Mouse (Mus musculus): ENCODE data around the gene Apoc1. TPM values are rescaled to one million over a fixed set of nuclear protein-coding genes. Genes with fewer than 3 reads are reported as not detected.

Apoc1 gene
- total and polyA plus RNA-seq, 2 experiments from 2014 or later = 5.1 to 9.0 TPM

GRCm38 (mm10) chr7:19734178-19734666, 41.8 kb upstream of the Apoc1 start:
- H3K27me3 ChIP-seq (ENCODE audit: insufficient read depth, low read length) = no peaks in the 10 kb centered on the region
- H3K4me2 ChIP-seq (ENCODE audit: low read depth, low read length, poor library complexity, severe bottlenecking) = no peak overlapping the region
- 89% methylated on average over 10 of the region's 10 CpGs for WGBS
- peaks cover 69% of the 10 kb centered on the region for H3K36me3 ChIP-seq (ENCODE audit: insufficient read depth, low read length)
- H3K27ac ChIP-seq (ENCODE audit: low read depth, low read length) = no peak overlapping the region
- no peak overlapping the region for H3K9ac ChIP-seq (replicated peaks; ENCODE audit: low read length, poor library complexity, severe bottlenecking)
- ATAC-seq (ENCODE audit: low FRiP score) = no peak
- no peaks in the 10 kb centered on the region for H3K4me1 ChIP-seq (ENCODE audit: insufficient read depth, low read length)
- no peak for DNase-seq (ENCODE audit: low spot score)
- no peak for TF ChIP-seq CTCF (IDR thresholded peaks at IDR 0.05)
- no peak overlapping the region for H3K4me3 ChIP-seq (ENCODE audit: low read depth, low read length)
- H3K9me3 ChIP-seq (ENCODE audit: low read length) = no peaks in the 10 kb centered on the region

DNA sequence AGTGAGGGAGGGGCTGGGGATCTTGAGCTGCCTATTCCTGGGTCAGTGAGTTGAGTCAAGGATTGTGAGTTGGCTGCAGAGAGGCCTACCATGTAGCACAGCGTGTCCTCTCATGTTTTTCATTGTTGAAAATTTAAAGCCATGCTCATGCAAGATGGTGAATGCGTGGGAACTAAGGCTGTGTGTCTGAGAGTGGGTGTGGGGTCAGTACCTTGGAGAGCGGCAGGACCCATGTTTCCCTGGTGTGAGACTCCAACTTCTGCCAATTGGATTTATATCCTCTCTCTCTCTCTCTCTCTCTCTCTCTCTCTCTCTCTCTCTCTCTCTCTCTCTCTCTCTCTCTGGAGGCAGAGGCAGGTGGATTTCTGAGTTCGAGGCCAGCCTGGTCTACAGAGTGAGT, 34.1 kb upstream of the Apoc1 start:
- 98% methylated on average over 4 of the region's 4 CpGs for WGBS
- no peak overlapping the region for H3K4me3 ChIP-seq (ENCODE audit: low read depth, low read length)
- H3K27me3 ChIP-seq (ENCODE audit: insufficient read depth, low read length) = no peaks in the 10 kb centered on the region
- H3K4me1 ChIP-seq (ENCODE audit: insufficient read depth, low read length) = no peaks in the 10 kb centered on the region
- TF ChIP-seq CTCF (IDR thresholded peaks at IDR 0.05) = no peak
- H3K27ac ChIP-seq (ENCODE audit: low read depth, low read length) = no peak overlapping the region
- H3K9me3 ChIP-seq (ENCODE audit: low read length) = no peaks in the 10 kb centered on the region
- peaks cover 61% of the 10 kb centered on the region for H3K36me3 ChIP-seq (ENCODE audit: insufficient read depth, low read length)
- no peak overlapping the region for H3K4me2 ChIP-seq (ENCODE audit: low read depth, low read length, poor library complexity, severe bottlenecking)
- ATAC-seq (ENCODE audit: low FRiP score) = no peak
- no peak overlapping the region for H3K9ac ChIP-seq (replicated peaks; ENCODE audit: low read length, poor library complexity, severe bottlenecking)
- DNase-seq (ENCODE audit: low spot score) = no peak

- 95% methylated on average over 12 of the region's 12 CpGs for WGBS
- Histone ChIP-seq H3K27me3 (ENCODE audit: insufficient read depth, low read length) (no peaks in the 10 kb centered on the region), H3K4me3 (ENCODE audit: low read depth, low read length) (no peak overlapping the region), H3K9me3 (ENCODE audit: low read length) (0 out of 2 replicates have a peak, but pooled peaks cover 3% of the 10 kb centered on the region), H3K4me2 (ENCODE audit: low read depth, low read length, poor library complexity, severe bottlenecking) (no peak overlapping the region), H3K27ac (ENCODE audit: low read depth, low read length) (no peak overlapping the region), H3K36me3 (ENCODE audit: insufficient read depth, low read length) (peaks cover 38% of the 10 kb centered on the region), H3K4me1 (ENCODE audit: insufficient read depth, low read length) (no peaks in the 10 kb centered on the region), H3K9ac (replicated peaks; ENCODE audit: low read length, poor library complexity, severe bottlenecking) (no peak overlapping the region)
- ATAC-seq (ENCODE audit: low FRiP score) = no peak
- no peak for DNase-seq (ENCODE audit: low spot score)
- TF ChIP-seq CTCF (IDR thresholded peaks at IDR 0.05) = no peak
Observed at GRCm38 (mm10) chr7:19724167-19724566, 31.7 kb upstream of the Apoc1 start.

GRCm38 (mm10) chr7:19722754-19723195, 30.3 kb upstream of the Apoc1 start:
- DNase-seq (ENCODE audit: low spot score) (no peak), ATAC-seq (ENCODE audit: low FRiP score) (no peak)
- H3K4me3 ChIP-seq (ENCODE audit: low read depth, low read length) = no peak overlapping the region
- H3K36me3 ChIP-seq (ENCODE audit: insufficient read depth, low read length) = peaks cover 29% of the 10 kb centered on the region
- no peaks in the 10 kb centered on the region for H3K27me3 ChIP-seq (ENCODE audit: insufficient read depth, low read length)
- 0 out of 2 replicates have a peak, but pooled peaks cover 3% of the 10 kb centered on the region for H3K9me3 ChIP-seq (ENCODE audit: low read length)
- no peak overlapping the region for H3K9ac ChIP-seq (replicated peaks; ENCODE audit: low read length, poor library complexity, severe bottlenecking)
- 86% methylated on average over 6 of the region's 6 CpGs for WGBS
- no peak overlapping the region for H3K4me2 ChIP-seq (ENCODE audit: low read depth, low read length, poor library complexity, severe bottlenecking)
- H3K27ac ChIP-seq (ENCODE audit: low read depth, low read length) = no peak overlapping the region
- no peaks in the 10 kb centered on the region for H3K4me1 ChIP-seq (ENCODE audit: insufficient read depth, low read length)
- TF ChIP-seq CTCF (IDR thresholded peaks at IDR 0.05) = no peak

GRCm38 (mm10) chr7:19719200-19719599, 26.7 kb upstream of the Apoc1 start:
- 96% methylated on average over 4 of the region's 4 CpGs for WGBS
- Histone ChIP-seq H3K36me3 (ENCODE audit: insufficient read depth, low read length) (peaks cover 6% of the 10 kb centered on the region), H3K4me3 (ENCODE audit: low read depth, low read length) (no peak overlapping the region), H3K27ac (ENCODE audit: low read depth, low read length) (no peak overlapping the region), H3K9ac (replicated peaks; ENCODE audit: low read length, poor library complexity, severe bottlenecking) (no peak overlapping the region), H3K4me2 (ENCODE audit: low read depth, low read length, poor library complexity, severe bottlenecking) (no peak overlapping the region), H3K4me1 (ENCODE audit: insufficient read depth, low read length) (no peaks in the 10 kb centered on the region; the same call in 1 of the 2 replicates), H3K27me3 (ENCODE audit: insufficient read depth, low read length) (no peaks in the 10 kb centered on the region), H3K9me3 (ENCODE audit: low read length) (0 out of 2 replicates have a peak, but pooled peaks cover 3% of the 10 kb centered on the region)
- TF ChIP-seq CTCF (IDR thresholded peaks at IDR 0.05) = no peak
- DNase-seq (ENCODE audit: low spot score) = no peak
- no peak for ATAC-seq (ENCODE audit: low FRiP score)

GRCm38 (mm10) chr7:19718297-19718952, 26.0 kb upstream of the Apoc1 start:
- Histone ChIP-seq H3K27me3 (ENCODE audit: insufficient read depth, low read length) (no peaks in the 10 kb centered on the region), H3K4me1 (ENCODE audit: insufficient read depth, low read length) (no peaks in the 10 kb centered on the region; the same call in 1 of the 2 replicates), H3K9me3 (ENCODE audit: low read length) (0 out of 2 replicates have a peak, but pooled peaks cover 3% of the 10 kb centered on the region), H3K4me3 (ENCODE audit: low read depth, low read length) (no peak overlapping the region), H3K36me3 (ENCODE audit: insufficient read depth, low read length) (peaks cover 3% of the 10 kb centered on the region; the same call in 1 of the 2 replicates), H3K27ac (ENCODE audit: low read depth, low read length) (no peak overlapping the region), H3K9ac (replicated peaks; ENCODE audit: low read length, poor library complexity, severe bottlenecking) (no peak overlapping the region), H3K4me2 (ENCODE audit: low read depth, low read length, poor library complexity, severe bottlenecking) (no peak overlapping the region)
- ATAC-seq (ENCODE audit: low FRiP score) (no peak), DNase-seq (ENCODE audit: low spot score) (no peak)
- WGBS = 89% methylated on average over 5 of the region's 5 CpGs
- no peak for TF ChIP-seq CTCF (IDR thresholded peaks at IDR 0.05)

All from midbrain, postnatal 0 days (tissue).